Mouse (Mus musculus) megakaryocyte, embryonic 14.5 days (primary cell): ENCODE data around the gene Col4a1.

Experiments used
- FLI1 ChIP-seq: IDR thresholded peaks from 2 replicates; pipeline ENCODE4 v1.6.1; 2012; ENCODE audit warnings: low read length, inconsistent platforms, mixed read lengths
- GATA1 ChIP-seq: IDR thresholded peaks from 3 replicates; pipeline ENCODE4 v1.6.1; 2012; ENCODE audit warnings: mixed read lengths, low read length, inconsistent platforms, borderline replicate concordance

- TF ChIP-seq GATA1: no peak
- no peak for TF ChIP-seq FLI1
Observed at GRCm38 (mm10) chr8:11181420-11182147, 131.0 kb downstream of the Col4a1 start.
